Mouse (Mus musculus): ENCODE results near the gene Dusp18. TPM values are rescaled to one million over a fixed set of nuclear protein-coding genes. Genes with fewer than 3 reads are reported as not detected.

Gene Dusp18
- polyA plus RNA-seq, 1 experiment from 2014 or later, result 30.5 TPM

- no peak overlapping the region for H3K4me3 ChIP-seq (ENCODE audit: low read length)
- H3K9ac ChIP-seq (ENCODE audit: low read depth, low read length), result no peak overlapping the region
- no peak overlapping the region for H3K4me2 ChIP-seq (ENCODE audit: low read length)
- peaks cover 3% of the 10 kb centered on the region; the same call in 1 of the 2 replicates for H3K4me1 ChIP-seq (ENCODE audit: control insufficient read depth, insufficient read depth, low read depth, low read length)
- no peak overlapping the region for H3K27ac ChIP-seq (ENCODE audit: low read depth, low read length)
- H3K36me3 ChIP-seq (ENCODE audit: control insufficient read depth, insufficient read depth, low read length), result no peaks in the 10 kb centered on the region
- 94% methylated on average over 3 of the region's 3 CpGs for WGBS
- no peaks in the 10 kb centered on the region for H3K27me3 ChIP-seq (replicated peaks; ENCODE audit: control insufficient read depth, insufficient read depth, low read length)
- no peaks in the 10 kb centered on the region for H3K9me3 ChIP-seq (ENCODE audit: control insufficient read depth, low read length)
- no peak for ATAC-seq
These were observed 40.9 kb upstream of the Dusp18 start for GRCm38 (mm10) chr11:3854156-3854555.

GRCm38 (mm10) chr11:3855846-3856245, 39.2 kb upstream of the Dusp18 start:
- H3K9ac ChIP-seq (ENCODE audit: low read depth, low read length), result no peak overlapping the region
- H3K27me3 ChIP-seq (replicated peaks; ENCODE audit: control insufficient read depth, insufficient read depth, low read length), result no peaks in the 10 kb centered on the region
- H3K4me2 ChIP-seq (ENCODE audit: low read length), result no peak overlapping the region
- H3K27ac ChIP-seq (ENCODE audit: low read depth, low read length), result no peak overlapping the region
- no peak for ATAC-seq
- no peak overlapping the region for H3K4me3 ChIP-seq (ENCODE audit: low read length)
- H3K36me3 ChIP-seq (ENCODE audit: control insufficient read depth, insufficient read depth, low read length), result no peaks in the 10 kb centered on the region
- WGBS, result 88% methylated on average over 5 of the region's 5 CpGs
- peaks cover 3% of the 10 kb centered on the region; the same call in 1 of the 2 replicates for H3K4me1 ChIP-seq (ENCODE audit: control insufficient read depth, insufficient read depth, low read depth, low read length)
- no peaks in the 10 kb centered on the region for H3K9me3 ChIP-seq (ENCODE audit: control insufficient read depth, low read length)

- ATAC-seq, result no peak
- H3K9ac ChIP-seq (ENCODE audit: low read depth, low read length), result no peak overlapping the region
- H3K9me3 ChIP-seq (ENCODE audit: control insufficient read depth, low read length), result no peaks in the 10 kb centered on the region
- no peaks in the 10 kb centered on the region for H3K27me3 ChIP-seq (replicated peaks; ENCODE audit: control insufficient read depth, insufficient read depth, low read length)
- H3K36me3 ChIP-seq (ENCODE audit: control insufficient read depth, insufficient read depth, low read length), result no peaks in the 10 kb centered on the region
- 73% methylated on average over 5 of the region's 5 CpGs for WGBS
- H3K4me1 ChIP-seq (ENCODE audit: control insufficient read depth, insufficient read depth, low read depth, low read length), result peaks cover 3% of the 10 kb centered on the region; the same call in 1 of the 2 replicates
- H3K4me3 ChIP-seq (ENCODE audit: low read length), result no peak overlapping the region
- H3K27ac ChIP-seq (ENCODE audit: low read depth, low read length), result no peak overlapping the region
- no peak overlapping the region for H3K4me2 ChIP-seq (ENCODE audit: low read length)
These were observed 37.1 kb upstream of the Dusp18 start for GRCm38 (mm10) chr11:3857902-3858301.

- Histone ChIP-seq H3K27me3 (replicated peaks; ENCODE audit: control insufficient read depth, insufficient read depth, low read length) (no peaks in the 10 kb centered on the region), H3K4me3 (ENCODE audit: low read length) (no peak overlapping the region), H3K4me2 (ENCODE audit: low read length) (no peak overlapping the region), H3K36me3 (ENCODE audit: control insufficient read depth, insufficient read depth, low read length) (no peaks in the 10 kb centered on the region), H3K27ac (ENCODE audit: low read depth, low read length) (no peak overlapping the region), H3K9ac (ENCODE audit: low read depth, low read length) (no peak overlapping the region), H3K9me3 (ENCODE audit: control insufficient read depth, low read length) (no peaks in the 10 kb centered on the region), H3K4me1 (ENCODE audit: control insufficient read depth, insufficient read depth, low read depth, low read length) (peaks cover 8% of the 10 kb centered on the region)
- WGBS, result 93% methylated on average over 4 of the region's 4 CpGs
- no peak for ATAC-seq
These were observed 35.3 kb upstream of the Dusp18 start for GRCm38 (mm10) chr11:3859778-3860177.

GRCm38 (mm10) chr11:3860361-3860760, 34.7 kb upstream of the Dusp18 start:
- Histone ChIP-seq H3K27me3 (replicated peaks; ENCODE audit: control insufficient read depth, insufficient read depth, low read length) (no peaks in the 10 kb centered on the region), H3K4me1 (ENCODE audit: control insufficient read depth, insufficient read depth, low read depth, low read length) (peaks cover 8% of the 10 kb centered on the region), H3K4me3 (ENCODE audit: low read length) (no peak overlapping the region), H3K9me3 (ENCODE audit: control insufficient read depth, low read length) (no peaks in the 10 kb centered on the region), H3K4me2 (ENCODE audit: low read length) (no peak overlapping the region), H3K9ac (ENCODE audit: low read depth, low read length) (no peak overlapping the region), H3K36me3 (ENCODE audit: control insufficient read depth, insufficient read depth, low read length) (no peaks in the 10 kb centered on the region), H3K27ac (ENCODE audit: low read depth, low read length) (no peak overlapping the region)
- no peak for ATAC-seq
- 75% methylated on average over 4 of the region's 4 CpGs for WGBS

- H3K27ac ChIP-seq (ENCODE audit: low read depth, low read length), result no peak overlapping the region
- no peaks in the 10 kb centered on the region for H3K27me3 ChIP-seq (replicated peaks; ENCODE audit: control insufficient read depth, insufficient read depth, low read length)
- no peaks in the 10 kb centered on the region for H3K9me3 ChIP-seq (ENCODE audit: control insufficient read depth, low read length)
- no peaks in the 10 kb centered on the region for H3K36me3 ChIP-seq (ENCODE audit: control insufficient read depth, insufficient read depth, low read length)
- 76% methylated on average over 19 of the region's 19 CpGs for WGBS
- H3K9ac ChIP-seq (ENCODE audit: low read depth, low read length), result peak overlapping the region; percentile 66
- peak overlapping the region; percentile 54 for H3K4me3 ChIP-seq (ENCODE audit: low read length)
- H3K4me1 ChIP-seq (ENCODE audit: control insufficient read depth, insufficient read depth, low read depth, low read length), result peaks cover 8% of the 10 kb centered on the region
- peak overlapping the region; percentile 72 for H3K4me2 ChIP-seq (ENCODE audit: low read length)
- ATAC-seq, result peak; percentile 7; the same call in 1 of the 2 replicates
These were observed 32.2 kb upstream of the Dusp18 start for GRCm38 (mm10) chr11:3862661-3863453.

- Histone ChIP-seq H3K36me3 (ENCODE audit: control insufficient read depth, insufficient read depth, low read length) (no peaks in the 10 kb centered on the region), H3K4me1 (ENCODE audit: control insufficient read depth, insufficient read depth, low read depth, low read length) (peaks cover 8% of the 10 kb centered on the region), H3K9ac (ENCODE audit: low read depth, low read length) (peak within 1 kb of the TSS; percentile 66), H3K27ac (ENCODE audit: low read depth, low read length) (peak within 1 kb of the TSS; percentile 40; the same call in 1 of the 2 replicates), H3K4me2 (ENCODE audit: low read length) (peak within 1 kb of the TSS; percentile 72), H3K4me3 (ENCODE audit: low read length) (peak within 1 kb of the TSS; percentile 54), H3K9me3 (ENCODE audit: control insufficient read depth, low read length) (no peaks in the 10 kb centered on the region), H3K27me3 (replicated peaks; ENCODE audit: control insufficient read depth, insufficient read depth, low read length) (no peaks in the 10 kb centered on the region)
- WGBS, result 5% methylated on average over 37 of the region's 58 CpGs
- peak; percentile 91 for ATAC-seq
These were observed 31.5 kb upstream of the Dusp18 start, which contains the start of gene Osbp2 for GRCm38 (mm10) chr11:3863454-3864112. Osbp2 (minus strand) TSS chr11:3863903.

GRCm38 (mm10) chr11:3864343-3864742, 30.7 kb upstream of the Dusp18 start:
- Histone ChIP-seq H3K27ac (ENCODE audit: low read depth, low read length) (no peak overlapping the region), H3K27me3 (replicated peaks; ENCODE audit: control insufficient read depth, insufficient read depth, low read length) (no peaks in the 10 kb centered on the region), H3K4me2 (ENCODE audit: low read length) (peak overlapping the region; percentile 72), H3K36me3 (ENCODE audit: control insufficient read depth, insufficient read depth, low read length) (no peaks in the 10 kb centered on the region), H3K4me3 (ENCODE audit: low read length) (peak overlapping the region; percentile 54), H3K9ac (ENCODE audit: low read depth, low read length) (no peak overlapping the region), H3K9me3 (ENCODE audit: control insufficient read depth, low read length) (no peaks in the 10 kb centered on the region), H3K4me1 (ENCODE audit: control insufficient read depth, insufficient read depth, low read depth, low read length) (peaks cover 8% of the 10 kb centered on the region)
- WGBS, result 25% methylated on average over 6 of the region's 6 CpGs
- peak; percentile 44 for ATAC-seq

- H3K9ac ChIP-seq (ENCODE audit: low read depth, low read length), result no peak overlapping the region
- WGBS, result 78% methylated on average over 6 of the region's 6 CpGs
- ATAC-seq, result no peak
- no peaks in the 10 kb centered on the region for H3K27me3 ChIP-seq (replicated peaks; ENCODE audit: control insufficient read depth, insufficient read depth, low read length)
- H3K36me3 ChIP-seq (ENCODE audit: control insufficient read depth, insufficient read depth, low read length), result no peaks in the 10 kb centered on the region
- H3K27ac ChIP-seq (ENCODE audit: low read depth, low read length), result no peak overlapping the region
- no peaks in the 10 kb centered on the region for H3K9me3 ChIP-seq (ENCODE audit: control insufficient read depth, low read length)
- no peak overlapping the region for H3K4me2 ChIP-seq (ENCODE audit: low read length)
- no peaks in the 10 kb centered on the region for H3K4me1 ChIP-seq (ENCODE audit: control insufficient read depth, insufficient read depth, low read depth, low read length)
- no peak overlapping the region for H3K4me3 ChIP-seq (ENCODE audit: low read length)
These were observed 18.6 kb upstream of the Dusp18 start for GRCm38 (mm10) chr11:3876419-3876818.
